Mouse (Mus musculus): ENCODE measurements around the gene Tpi1.
A peak's percentile ranks its signal among the peaks of the same experiment; 100 is the strongest.

The Tpi1 gene

GRCm38 (mm10) chr6:124813933-124814332, at the start of gene Tpi1:
Gene Tpi1 (minus strand): TSS chr6:124814296.
- peak; percentile 95 for DNase-seq (ENCODE audit: low spot score)

GRCm38 (mm10) chr6:124863125-124863657, 49.1 kb upstream of the Tpi1 start:
- no peak for DNase-seq (ENCODE audit: low spot score)

- DNase-seq (ENCODE audit: low spot score), result no peak
Observed at GRCm38 (mm10) chr6:124862406-124863124, 48.5 kb upstream of the Tpi1 start.

GRCm38 (mm10) chr6:124861802-124862201, 47.7 kb upstream of the Tpi1 start:
- no peak for DNase-seq (ENCODE audit: low spot score)

GRCm38 (mm10) chr6:124861266-124861665, 47.2 kb upstream of the Tpi1 start:
- DNase-seq (ENCODE audit: low spot score), result no peak

- no peak for DNase-seq (ENCODE audit: low spot score)
Observed at GRCm38 (mm10) chr6:124860511-124860910, 46.4 kb upstream of the Tpi1 start.

- peak; percentile 69 for DNase-seq (ENCODE audit: low spot score)
Observed at GRCm38 (mm10) chr6:124859725-124860124, 45.6 kb upstream of the Tpi1 start.

- DNase-seq (ENCODE audit: low spot score), result no peak
Observed at GRCm38 (mm10) chr6:124858561-124859318, 44.6 kb upstream of the Tpi1 start.

GRCm38 (mm10) chr6:124857840-124858530, 43.9 kb upstream of the Tpi1 start:
- DNase-seq (ENCODE audit: low spot score), result no peak

GRCm38 (mm10) chr6:124856916-124857839, 43.1 kb upstream of the Tpi1 start, which contains the start of gene P3h3:
Gene P3h3 (minus strand): TSS chr6:124857752.
- peak; percentile 85 for DNase-seq (ENCODE audit: low spot score)

GRCm38 (mm10) chr6:124856321-124856720, 42.2 kb upstream of the Tpi1 start:
- peak; percentile 68 for DNase-seq (ENCODE audit: low spot score)

GRCm38 (mm10) chr6:124854647-124855046, 40.6 kb upstream of the Tpi1 start:
- DNase-seq (ENCODE audit: low spot score), result no peak

- no peak for DNase-seq (ENCODE audit: low spot score)
Observed at GRCm38 (mm10) chr6:124850535-124850934, 36.4 kb upstream of the Tpi1 start.

GRCm38 (mm10) chr6:124847305-124847704, 33.2 kb upstream of the Tpi1 start:
- peak; percentile 82 for DNase-seq (ENCODE audit: low spot score)

- no peak for DNase-seq (ENCODE audit: low spot score)
Observed at GRCm38 (mm10) chr6:124840241-124841167, 26.4 kb upstream of the Tpi1 start, which contains the start of gene Gnb3. Gene Gnb3 (minus strand): TSS chr6:124840275.

GRCm38 (mm10) chr6:124839805-124840204, 25.7 kb upstream of the Tpi1 start:
- DNase-seq (ENCODE audit: low spot score), result no peak

- no peak for DNase-seq (ENCODE audit: low spot score)
Observed at GRCm38 (mm10) chr6:124836411-124836810, 22.3 kb upstream of the Tpi1 start.

GRCm38 (mm10) chr6:124835531-124835930, 21.4 kb upstream of the Tpi1 start:
- no peak for DNase-seq (ENCODE audit: low spot score)

GRCm38 (mm10) chr6:124834512-124835081, 20.5 kb upstream of the Tpi1 start:
- DNase-seq (ENCODE audit: low spot score), result no peak

- DNase-seq (ENCODE audit: low spot score), result no peak
Observed at GRCm38 (mm10) chr6:124831649-124832048, 17.6 kb upstream of the Tpi1 start.
